Mouse (Mus musculus) mature B cell (primary cell): Measurements from ENCODE around the gene Fam184a.
"Not testable (repeated sequence)": the region's sequence is repeated elsewhere in the genome, so short reads cannot be mapped to it uniquely, and the experiment has no call there.

Experiments
- in situ Hi-C: fragments of 300-500 bp; cut with MboI; formaldehyde crosslinking; loops from 2 replicates; pipeline ENCODE4 v1.14.3; 2019

The Fam184a gene

DNA sequence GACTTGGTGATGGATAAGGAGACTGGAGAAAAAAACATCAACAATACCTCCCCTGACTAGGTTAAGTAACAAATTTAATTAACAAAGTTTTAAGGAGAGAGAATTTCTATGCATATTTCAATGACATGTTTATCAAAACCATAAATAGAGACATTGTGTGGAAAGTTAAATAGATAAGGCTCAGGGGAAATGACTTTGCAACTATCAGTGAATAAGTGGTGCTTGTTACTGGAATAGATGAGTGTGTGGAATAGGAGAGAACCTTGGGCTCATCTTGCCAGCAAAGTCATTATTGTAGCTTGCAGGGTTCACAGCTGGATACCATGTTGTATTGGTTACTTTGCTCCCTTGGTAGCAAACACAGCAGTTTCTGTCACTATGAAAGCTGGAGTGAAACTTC lies 59.7 kb downstream of the Fam184a start:
- in situ Hi-C loops: no loop called here

DNA sequence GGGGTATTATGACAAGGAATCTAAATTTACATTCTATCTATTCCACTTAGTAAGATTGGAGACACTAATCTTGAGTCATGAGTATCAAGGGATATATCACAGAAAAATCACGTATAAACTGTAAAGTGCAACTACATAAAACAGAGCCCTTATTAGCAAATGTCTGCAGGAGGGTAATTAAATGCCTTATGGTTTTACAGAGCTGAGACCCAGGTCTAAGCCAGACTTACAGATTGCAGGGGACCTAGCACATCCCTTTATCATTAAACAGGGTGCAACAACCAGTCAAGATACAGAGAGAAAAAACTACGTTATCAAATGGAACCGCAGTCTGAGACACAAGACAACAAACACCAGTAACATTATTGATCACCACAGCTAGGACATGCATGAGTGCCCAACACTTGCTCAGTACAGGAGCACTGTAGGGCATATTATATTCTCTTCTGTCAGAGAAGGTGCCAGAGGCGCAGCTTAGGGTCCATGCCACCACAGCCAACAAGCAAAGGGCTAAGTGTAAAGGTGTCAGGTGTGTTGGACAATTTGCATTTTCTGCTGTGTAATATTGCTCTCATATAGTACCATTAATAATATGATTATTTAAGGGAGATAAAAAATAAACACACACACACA lies 61.9 kb downstream of the Fam184a start:
- in situ Hi-C loops: no loop called here

DNA sequence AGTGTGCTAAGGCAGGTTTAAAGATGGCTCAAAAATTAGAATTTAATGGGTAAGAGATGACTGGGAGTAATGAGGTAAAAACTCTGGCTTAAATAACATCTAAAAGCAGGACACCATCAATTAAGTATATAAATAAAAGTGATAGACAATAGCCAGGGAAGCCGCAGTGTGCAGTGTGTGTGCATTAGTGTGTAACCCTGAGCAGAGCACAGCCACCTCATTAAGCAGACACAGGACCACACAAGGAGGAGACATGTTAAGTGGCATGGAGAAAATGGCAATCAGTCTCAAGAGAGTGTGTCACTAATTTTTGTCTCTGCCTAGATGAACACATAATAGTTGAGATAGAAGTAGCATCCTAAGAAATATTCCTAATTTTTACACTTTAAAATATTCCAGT lies 62.4 kb downstream of the Fam184a start:
- in situ Hi-C loops: no loop called here

DNA sequence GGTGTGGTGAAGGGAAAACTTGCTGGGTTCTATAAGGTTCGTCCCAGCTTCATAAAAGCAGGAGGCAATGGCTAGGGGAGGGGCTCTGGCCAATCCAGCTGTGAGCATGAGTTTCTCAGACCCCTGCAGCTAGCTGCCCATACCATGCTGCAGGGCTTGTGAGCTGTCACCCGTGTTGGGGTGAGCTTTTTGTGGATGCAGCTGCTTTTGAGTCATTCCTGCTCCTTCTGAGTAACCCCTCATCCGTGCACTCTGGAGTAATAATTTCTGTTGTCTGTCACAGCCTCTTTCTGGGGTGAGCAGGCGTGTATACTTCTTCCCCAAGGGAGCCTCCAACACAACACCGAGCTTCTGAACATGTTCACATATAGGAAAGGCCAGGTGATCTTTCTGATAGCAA lies 63.0 kb downstream of the Fam184a start:
- in situ Hi-C loops: no loop called here

DNA sequence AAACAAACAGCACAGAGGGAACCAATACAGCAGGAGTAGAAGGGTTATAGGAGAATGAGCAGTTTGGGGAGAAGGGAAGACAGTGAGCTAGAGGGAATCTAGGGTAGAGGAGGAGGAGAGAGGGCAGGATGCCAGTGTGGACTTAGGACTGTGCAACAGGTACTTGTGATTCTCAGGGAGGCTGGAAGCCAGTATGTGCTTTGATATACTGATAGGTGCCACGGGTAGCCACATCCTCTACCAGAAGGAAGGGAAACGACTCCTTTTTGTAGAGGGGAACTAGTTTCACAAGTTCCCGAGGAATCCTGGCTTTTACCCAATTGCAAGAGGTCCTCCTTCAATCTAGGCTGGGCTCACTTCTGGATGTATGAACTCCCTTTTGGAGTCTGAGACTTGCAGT lies 65.1 kb downstream of the Fam184a start:
- in situ Hi-C loops: no loop called here

DNA sequence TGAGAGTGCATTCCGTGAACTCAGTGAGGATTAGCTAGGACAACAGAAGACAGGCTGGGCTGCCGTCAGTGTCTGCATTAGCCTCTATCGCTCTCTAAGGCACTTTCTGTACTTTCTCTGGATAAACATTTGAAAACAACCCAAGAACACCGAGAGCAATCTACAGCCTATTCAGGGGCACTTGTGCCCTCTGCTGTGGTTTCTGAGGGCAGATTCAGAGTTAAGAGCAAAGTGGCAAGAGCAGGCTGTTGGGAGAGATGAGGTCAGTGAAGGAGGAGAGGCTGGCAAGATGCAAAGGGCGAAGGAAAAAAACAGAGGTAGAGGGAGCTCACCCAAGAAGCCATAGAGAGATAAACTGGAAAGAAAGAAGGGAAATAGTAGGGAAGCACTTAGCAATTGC lies 67.7 kb downstream of the Fam184a start:
- in situ Hi-C loops: no loop called here

GRCm38 (mm10) chr10:53679690-53680557 lies 71.0 kb downstream of the Fam184a start:
- in situ Hi-C loops: no loop called here

DNA sequence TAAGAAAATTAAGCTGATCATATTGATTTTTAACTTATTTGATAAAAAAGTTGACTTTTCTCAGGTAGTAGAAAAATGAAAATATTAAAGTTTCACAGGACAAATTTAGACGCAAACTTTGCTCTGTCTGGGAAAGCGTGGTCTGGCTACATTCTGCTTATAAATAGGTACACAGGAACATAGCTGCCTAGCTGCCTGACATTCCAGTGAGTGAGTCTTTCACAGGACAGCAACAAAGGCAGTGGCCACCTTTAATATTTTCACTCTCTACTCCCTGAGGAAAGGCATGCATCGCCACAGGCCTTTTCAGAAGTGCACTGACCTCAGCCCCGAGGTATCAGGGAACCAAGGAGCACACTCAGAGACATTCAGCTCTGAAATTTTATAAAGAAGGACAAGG lies 89.1 kb downstream of the Fam184a start:
- in situ Hi-C loops: no loop called here

DNA sequence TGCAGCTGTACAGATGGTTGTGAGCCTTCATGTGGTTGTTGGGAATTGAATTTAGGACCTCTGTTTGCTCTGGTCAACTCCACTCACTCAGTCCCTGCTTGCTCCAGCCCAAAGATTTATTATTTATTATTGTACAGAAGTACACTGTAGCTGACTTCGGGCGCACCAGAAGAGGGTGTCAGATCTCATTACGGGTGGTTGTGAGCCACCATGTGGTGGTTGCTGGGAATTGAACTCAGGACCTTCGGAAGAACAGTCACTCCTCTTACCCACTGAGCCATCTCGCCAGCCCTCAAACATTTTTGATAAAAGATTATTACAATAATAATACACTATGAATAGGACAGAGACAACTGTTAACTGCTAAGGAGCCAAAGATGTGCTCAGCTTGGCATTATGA lies 96.7 kb downstream of the Fam184a start:
- in situ Hi-C loops: not testable (repeated sequence)

DNA sequence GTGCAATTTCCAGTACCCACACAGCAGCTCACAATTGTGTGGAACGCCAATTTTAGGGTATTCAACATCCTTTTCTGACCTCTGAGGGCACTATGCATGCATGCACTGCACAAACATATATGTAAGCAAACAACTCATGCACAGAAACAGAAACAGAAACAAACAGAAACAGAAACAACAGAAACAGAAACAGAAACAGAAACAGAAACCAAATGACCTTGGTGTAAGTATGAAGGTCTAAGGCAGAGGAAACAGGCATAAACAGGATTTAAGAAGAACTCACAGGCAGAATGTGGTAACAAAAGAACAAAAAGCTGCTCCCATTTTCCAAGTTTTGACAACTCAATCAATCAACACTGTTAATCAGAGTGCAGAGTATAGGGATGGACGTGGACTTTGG lies 100.2 kb downstream of the Fam184a start:
- in situ Hi-C loops: no loop called here

DNA sequence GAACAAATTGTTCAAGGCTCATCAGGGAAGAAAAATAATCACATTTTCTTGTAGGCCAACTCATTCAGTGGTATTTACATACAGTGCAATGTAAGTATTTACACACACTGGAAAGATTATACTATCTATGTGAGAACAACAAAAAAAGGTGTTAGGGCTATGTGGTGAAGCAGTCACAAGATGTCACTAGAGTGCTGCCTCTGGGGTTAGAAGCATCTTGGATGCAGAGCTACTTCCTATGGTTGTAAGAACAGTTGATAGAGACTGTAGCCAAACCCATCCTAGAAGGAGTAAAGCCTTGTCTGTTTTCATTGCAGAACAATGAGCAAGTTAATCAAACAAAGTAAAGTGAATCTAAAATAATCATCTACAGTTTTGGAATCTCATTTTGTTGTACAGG lies 109.4 kb downstream of the Fam184a start:
- in situ Hi-C loops: no loop called here

DNA sequence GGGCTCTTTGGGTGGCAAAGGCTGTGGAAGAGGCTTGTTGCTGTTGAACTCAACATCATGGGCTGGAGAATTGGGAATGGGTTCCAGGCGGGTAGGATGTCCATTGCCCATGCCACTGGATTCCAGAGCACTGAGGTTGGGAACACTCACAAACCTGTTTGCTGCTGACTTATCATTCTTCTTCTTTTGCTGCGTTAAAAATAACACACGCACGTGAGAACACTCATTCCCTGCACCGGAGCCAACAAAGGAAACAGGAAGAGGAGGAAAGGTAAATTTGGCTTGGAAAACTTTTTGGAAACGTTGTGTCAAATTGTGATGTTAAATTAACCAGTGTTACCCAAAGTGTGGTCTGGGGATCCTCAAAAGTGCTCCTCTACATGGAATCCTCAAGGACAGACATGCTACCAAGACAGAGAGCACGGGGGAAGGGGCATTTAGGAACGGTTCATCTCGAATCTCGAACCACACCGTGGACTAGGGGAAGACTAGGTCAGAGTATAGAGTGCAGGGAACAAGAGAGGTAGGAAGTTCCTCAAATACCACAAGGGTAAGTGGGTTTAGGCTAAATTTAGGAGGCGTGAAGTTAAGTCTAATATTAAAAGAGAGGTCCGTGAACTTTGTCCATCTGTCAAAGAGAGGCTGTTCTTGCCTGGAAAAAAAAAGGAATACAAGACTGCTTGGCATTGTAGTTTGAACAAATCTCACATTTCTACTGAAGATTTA lies 115.5 kb downstream of the Fam184a start:
- in situ Hi-C loops: no loop called here

DNA sequence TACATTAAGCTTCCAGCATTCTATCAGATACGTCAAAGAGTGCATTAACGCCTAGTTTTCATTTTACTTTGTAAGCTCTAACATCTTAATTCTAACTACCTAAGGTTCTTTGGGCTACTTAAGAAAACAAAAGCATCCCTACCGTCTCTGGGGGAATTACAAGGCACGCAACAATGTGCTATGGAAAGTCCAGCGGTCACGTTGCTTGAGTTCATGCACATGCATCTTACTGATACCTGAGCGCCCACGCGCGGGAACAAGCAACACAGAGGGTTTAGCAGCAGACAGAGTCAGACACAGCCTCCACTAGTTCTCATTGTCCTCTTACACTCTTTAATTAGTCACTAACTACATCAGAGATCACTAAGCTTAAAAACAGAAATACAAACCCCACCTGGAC lies 116.8 kb downstream of the Fam184a start:
- in situ Hi-C loops: no loop called here

DNA sequence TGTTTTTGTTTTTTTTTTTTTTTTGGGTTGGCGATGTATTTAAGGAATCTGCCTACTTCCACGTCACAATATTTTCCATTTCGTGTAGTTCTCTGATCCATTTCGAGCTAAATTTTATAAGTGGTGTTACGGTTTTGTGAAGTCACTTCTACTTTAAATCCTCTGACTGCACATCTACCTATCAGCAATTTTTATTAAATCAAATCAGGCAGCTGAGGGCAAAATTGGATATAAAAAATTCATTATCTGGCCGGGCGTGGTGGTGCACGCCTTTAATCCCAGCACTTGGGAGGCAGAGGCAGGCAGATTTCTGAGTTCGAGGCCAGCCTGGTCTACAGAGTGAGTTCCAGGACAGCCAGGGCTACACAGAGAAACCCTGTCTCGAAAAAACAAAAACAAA lies 120.6 kb downstream of the Fam184a start, which contains the start of gene Mcm9:
TSS of gene Mcm9 (minus strand) at position 101 of the 400 bp plus-strand sequence.
- in situ Hi-C loops: not testable (repeated sequence)

GRCm38 (mm10) chr10:53629918-53630250 lies 121.0 kb downstream of the Fam184a start:
- in situ Hi-C loops: no loop called here

- in situ Hi-C loops: no loop called here
Measured at GRCm38 (mm10) chr10:53629247-53629917, 121.5 kb downstream of the Fam184a start.

DNA sequence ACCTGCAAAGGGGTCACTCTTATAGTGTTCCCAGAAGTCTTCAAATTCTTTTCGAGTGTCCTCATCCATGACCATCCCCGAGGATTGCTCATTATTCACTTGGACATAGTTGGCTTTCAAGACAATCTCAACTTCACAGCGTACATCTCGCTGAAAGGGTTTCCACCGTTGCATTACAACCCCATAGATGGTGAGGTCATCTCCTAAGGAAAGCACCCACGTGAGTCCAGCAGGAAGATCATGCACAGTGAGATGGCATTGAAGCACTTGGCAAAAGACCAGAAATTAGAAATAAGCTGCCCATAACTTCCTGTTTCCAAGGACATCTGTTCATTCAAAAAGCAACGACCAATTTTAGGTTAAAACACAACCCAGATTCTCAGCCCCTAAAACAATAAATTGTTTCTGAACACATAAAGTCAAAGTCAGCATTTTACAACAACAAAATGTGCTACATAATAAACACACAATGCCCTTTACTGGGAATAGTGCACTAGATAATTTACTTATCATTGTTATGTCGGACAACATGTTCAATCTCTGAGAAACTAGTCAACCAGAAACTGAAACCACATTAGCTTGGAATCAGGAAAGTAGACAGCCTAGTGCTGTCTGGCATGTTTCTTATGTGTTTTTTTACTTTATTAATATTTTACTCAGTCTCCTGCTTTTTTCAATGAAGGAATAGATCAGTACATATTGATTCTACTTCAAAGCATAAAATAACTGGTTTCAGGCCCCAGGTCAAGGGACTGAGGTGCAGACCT lies 134.9 kb downstream of the Fam184a start:
- in situ Hi-C loops: no loop called here

DNA sequence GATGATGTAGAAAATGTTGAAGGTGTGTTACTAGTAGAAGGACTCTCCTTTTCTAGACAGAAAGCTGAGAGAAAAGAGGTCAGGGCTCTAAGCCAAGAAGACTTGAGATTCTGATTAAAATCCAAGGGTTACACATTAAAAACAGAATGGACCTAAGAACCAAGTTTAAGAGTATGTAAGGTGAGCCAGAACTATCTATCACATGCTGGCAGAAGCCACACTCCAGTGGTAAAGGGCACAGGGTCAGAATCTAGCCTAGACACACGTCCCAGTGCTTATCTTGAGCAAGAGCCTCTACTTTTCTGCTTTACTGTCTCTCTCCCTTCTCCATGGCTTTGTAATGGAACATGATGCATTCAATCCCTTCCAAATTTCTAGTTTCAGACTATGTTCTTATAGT lies 137.0 kb downstream of the Fam184a start:
- in situ Hi-C loops: no loop called here

GRCm38 (mm10) chr10:53612172-53612571 lies 138.8 kb downstream of the Fam184a start:
- in situ Hi-C loops: no loop called here

DNA sequence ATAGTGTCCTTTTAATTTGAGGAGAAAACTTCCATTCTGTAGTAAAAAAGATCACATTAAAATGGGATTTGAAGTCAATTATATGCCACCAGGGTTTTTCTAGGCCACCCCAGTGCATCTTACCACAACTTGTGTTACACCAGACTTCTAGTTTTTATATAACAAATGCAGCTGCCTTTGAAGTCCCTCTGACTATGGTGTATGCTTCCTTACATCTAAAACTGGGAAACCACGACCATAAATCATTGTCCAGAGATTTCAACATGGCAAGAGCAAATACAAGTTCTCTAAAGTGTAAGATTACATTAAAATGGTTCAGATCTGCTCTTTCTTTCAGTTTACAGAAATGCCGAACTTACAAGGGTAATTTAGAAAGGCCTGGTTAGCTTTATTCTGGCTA lies 142.6 kb downstream of the Fam184a start:
- in situ Hi-C loops: no loop called here

DNA sequence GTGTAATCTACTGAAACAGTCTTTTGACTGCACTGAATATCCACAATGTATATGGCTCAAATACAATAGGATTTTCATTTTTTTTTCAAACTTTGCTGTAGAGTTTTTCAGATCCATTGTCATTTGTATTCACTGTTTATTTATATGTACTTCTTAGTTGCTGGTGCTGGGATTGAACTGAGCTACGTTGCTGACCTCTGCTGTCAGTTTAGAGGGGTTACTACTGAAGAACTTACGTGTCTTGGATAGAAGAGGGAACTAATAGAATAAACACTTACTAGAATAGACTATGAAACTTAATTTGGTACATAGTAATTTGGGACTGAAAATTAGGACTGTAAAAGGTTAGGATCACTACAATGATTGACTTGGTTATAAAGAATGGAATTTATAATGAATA lies 145.6 kb downstream of the Fam184a start:
- in situ Hi-C loops: no loop called here

DNA sequence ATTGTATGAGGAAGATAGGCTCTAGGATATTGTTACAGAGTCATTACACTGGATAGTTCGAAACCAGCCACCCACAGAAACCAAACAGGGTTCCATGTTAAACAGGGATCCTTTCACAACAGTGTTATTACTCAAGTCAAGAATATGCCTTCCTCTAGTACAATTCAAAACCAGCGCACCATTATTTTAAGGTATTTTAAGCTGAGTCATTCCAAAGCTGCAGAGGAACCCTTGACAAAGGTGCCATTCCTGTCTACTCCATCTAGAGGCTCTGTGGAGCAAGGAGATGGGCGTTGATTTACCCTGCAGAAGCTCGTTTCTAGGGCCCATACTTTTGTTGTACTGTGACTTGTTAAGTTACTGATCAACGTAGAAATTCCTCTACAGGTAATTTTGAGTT lies 152.1 kb downstream of the Fam184a start:
- in situ Hi-C loops: no loop called here
